Mouse (Mus musculus) lung, embryonic 15.5 days (tissue): ENCODE results near the gene Olfr553. TPM values are rescaled to one million over a fixed set of nuclear protein-coding genes. Genes with fewer than 3 reads are reported as not detected.
"Not testable (repeated sequence)": the region's sequence is repeated elsewhere in the genome, so short reads cannot be mapped to it uniquely, and the experiment has no call there.

ENCODE experiments used
- ATAC-seq: fragments of 200-750 bp; cut with Nextera tagmentation; 2 replicates; pipeline ENCODE4 v1.8.0; 2017; ENCODE audit warnings: moderate number of reproducible peaks, borderline replicate concordance; ENCODE audit not compliant: low FRiP score, low TSS enrichment; ENCODE audit errors: extremely low read depth
- H3K27ac ChIP-seq: fragments of 300-500 bp; sonication (generic); 2 replicates; pipeline ENCODE4 v1.5.1; 2015; ENCODE audit warnings: moderate library complexity, mild to moderate bottlenecking, inconsistent platforms
- H3K27me3 ChIP-seq: fragments of 300-500 bp; sonication (generic); 2 replicates; pipeline ENCODE4 v1.6.1; 2015; ENCODE audit warnings: inconsistent platforms
- H3K36me3 ChIP-seq: fragments of 300-500 bp; sonication (generic); 2 replicates; pipeline ENCODE4 v1.6.1; 2015; ENCODE audit warnings: inconsistent platforms
- H3K4me1 ChIP-seq: fragments of 300-500 bp; sonication (generic); 2 replicates; pipeline ENCODE4 v1.6.1; 2015; ENCODE audit warnings: inconsistent platforms
- H3K4me2 ChIP-seq: fragments of 300-500 bp; sonication (generic); 2 replicates; pipeline ENCODE4 v1.6.1; 2015; ENCODE audit warnings: inconsistent platforms, mild to moderate bottlenecking, moderate library complexity
- H3K4me3 ChIP-seq: fragments of 300-500 bp; sonication (generic); 2 replicates; pipeline ENCODE4 v1.5.1; 2015; ENCODE audit warnings: mild to moderate bottlenecking, inconsistent platforms
- H3K9ac ChIP-seq: fragments of 300-500 bp; sonication (generic); 2 replicates; pipeline ENCODE4 v1.6.1; 2015; ENCODE audit warnings: inconsistent platforms
- H3K9me3 ChIP-seq: fragments of 300-500 bp; sonication (generic); 2 replicates; pipeline ENCODE4 v1.6.1; 2016; ENCODE audit warnings: inconsistent platforms
- WGBS: fragments of 180-500 bp; shearing (Covaris S2); methylation state at CpG from one replicate; pipeline ENCODE4 v1.1.7; 2015; 5-methylcytosine and 5-hydroxymethylcytosine counted together
- polyA plus RNA-seq: library from polyadenylated mRNA; unstranded; fragments of >200 nt; fragmentation: Nextera tagmentation; extraction: Ambion mirVana; gene quantifications from 2 replicates; pipeline ENCODE4 v1.2.1, GENCODE M21; 2015

The Olfr553 gene
- not detected in 2 replicates for polyA plus RNA-seq

- Histone ChIP-seq H3K9me3 (no peaks in the 10 kb centered on the region), H3K27ac (no peak within 1 kb of the TSS), H3K9ac (no peak within 1 kb of the TSS), H3K36me3 (no peaks in the 10 kb centered on the region), H3K4me1 (no peaks in the 10 kb centered on the region), H3K4me2 (no peak within 1 kb of the TSS), H3K4me3 (no peak within 1 kb of the TSS), H3K27me3 (no peaks in the 10 kb centered on the region; the same call in 1 of the 2 replicates)
- ATAC-seq = no peak
Measured at GRCm38 (mm10) chr7:102618118-102618517, at the start of gene Olfr553. TSS of gene Olfr553 (minus strand) at chr7:102618218.

- no peaks in the 10 kb centered on the region for H3K27me3 ChIP-seq
- no peaks in the 10 kb centered on the region for H3K36me3 ChIP-seq
- 35% methylated on average over 2 of the region's 2 CpGs for WGBS
- no peaks in the 10 kb centered on the region for H3K9me3 ChIP-seq
- ATAC-seq = no peak
- no peaks in the 10 kb centered on the region for H3K4me1 ChIP-seq
- no peak overlapping the region for H3K9ac ChIP-seq
- no peak overlapping the region for H3K27ac ChIP-seq
- H3K4me2 ChIP-seq = no peak overlapping the region
- no peak overlapping the region for H3K4me3 ChIP-seq
Measured at GRCm38 (mm10) chr7:102665378-102665777, 47.4 kb upstream of the Olfr553 start.

- no peaks in the 10 kb centered on the region for H3K4me1 ChIP-seq
- H3K27ac ChIP-seq = no peak within 1 kb of the TSS
- no peaks in the 10 kb centered on the region for H3K27me3 ChIP-seq
- ATAC-seq = no peak
- H3K4me2 ChIP-seq = no peak within 1 kb of the TSS
- H3K9me3 ChIP-seq = no peaks in the 10 kb centered on the region
- no peak within 1 kb of the TSS for H3K4me3 ChIP-seq
- 55% methylated on average over 3 of the region's 3 CpGs for WGBS
- H3K36me3 ChIP-seq = no peaks in the 10 kb centered on the region
- no peak within 1 kb of the TSS for H3K9ac ChIP-seq
Measured at GRCm38 (mm10) chr7:102664599-102664998, 46.6 kb upstream of the Olfr553 start, which contains the start of gene Olfr556. TSS of gene Olfr556 (plus strand) at chr7:102664899.

- H3K9me3 ChIP-seq = no peaks in the 10 kb centered on the region
- ATAC-seq = no peak
- H3K4me3 ChIP-seq = no peak within 1 kb of the TSS
- no peaks in the 10 kb centered on the region for H3K36me3 ChIP-seq
- H3K27ac ChIP-seq = no peak within 1 kb of the TSS
- 58% methylated on average over 1 of the region's 1 CpGs for WGBS
- no peaks in the 10 kb centered on the region for H3K27me3 ChIP-seq
- no peak within 1 kb of the TSS for H3K9ac ChIP-seq
- H3K4me2 ChIP-seq = no peak within 1 kb of the TSS
- no peaks in the 10 kb centered on the region for H3K4me1 ChIP-seq
Measured at GRCm38 (mm10) chr7:102658523-102658922, 40.5 kb upstream of the Olfr553 start, which contains the start of gene Olfr555. TSS of gene Olfr555 (plus strand) at chr7:102658823.

- H3K9ac ChIP-seq, H3K4me1 ChIP-seq, H3K36me3 ChIP-seq, H3K4me3 ChIP-seq, ATAC-seq, H3K27ac ChIP-seq, H3K4me2 ChIP-seq, H3K9me3 ChIP-seq, H3K27me3 ChIP-seq: not testable (repeated sequence)
- 72% methylated on average over 3 of the region's 4 CpGs for WGBS
Measured at GRCm38 (mm10) chr7:102644945-102645344, 26.9 kb upstream of the Olfr553 start.

GRCm38 (mm10) chr7:102638132-102638531 is 20.1 kb upstream of the Olfr553 start, which contains the start of gene Olfr554:
TSS of gene Olfr554 (plus strand) at chr7:102638432.
- WGBS = 66% methylated on average over 1 of the region's 1 CpGs
- H3K4me3 ChIP-seq = no peak within 1 kb of the TSS
- H3K27me3 ChIP-seq = no peaks in the 10 kb centered on the region
- H3K9me3 ChIP-seq = no peaks in the 10 kb centered on the region
- H3K36me3 ChIP-seq = no peaks in the 10 kb centered on the region
- no peak for ATAC-seq
- no peaks in the 10 kb centered on the region for H3K4me1 ChIP-seq
- H3K4me2 ChIP-seq = no peak within 1 kb of the TSS
- no peak within 1 kb of the TSS for H3K9ac ChIP-seq
- no peak within 1 kb of the TSS for H3K27ac ChIP-seq

- no peaks in the 10 kb centered on the region for H3K36me3 ChIP-seq
Measured at GRCm38 (mm10) chr7:102636665-102637064, 18.6 kb upstream of the Olfr553 start.

GRCm38 (mm10) chr7:102620368-102620767 is 2.4 kb upstream of the Olfr553 start:
- not testable (repeated sequence) for H3K4me2 ChIP-seq, ATAC-seq, H3K9ac ChIP-seq, H3K27me3 ChIP-seq, H3K36me3 ChIP-seq, H3K9me3 ChIP-seq, H3K4me1 ChIP-seq, H3K27ac ChIP-seq, H3K4me3 ChIP-seq
- WGBS = 83% methylated on average over 19 of the region's 19 CpGs

More at GRCm38 (mm10) chr7:102636665-102637064, 18.6 kb upstream of the Olfr553 start:
- WGBS = 25% methylated on average over 3 of the region's 3 CpGs
- Histone ChIP-seq H3K4me3 (no peak overlapping the region), H3K27ac (no peak overlapping the region), H3K27me3 (no peaks in the 10 kb centered on the region), H3K4me2 (no peak overlapping the region), H3K9me3 (no peaks in the 10 kb centered on the region), H3K4me1 (no peaks in the 10 kb centered on the region), H3K9ac (no peak overlapping the region)
- ATAC-seq = no peak

- H3K36me3 ChIP-seq = no peaks in the 10 kb centered on the region
- H3K9ac ChIP-seq = no peak overlapping the region
- no peaks in the 10 kb centered on the region for H3K4me1 ChIP-seq
- H3K4me3 ChIP-seq = no peak overlapping the region
- H3K4me2 ChIP-seq = no peak overlapping the region
- H3K27ac ChIP-seq = no peak overlapping the region
- H3K27me3 ChIP-seq = no peaks in the 10 kb centered on the region; the same call in 1 of the 2 replicates
- ATAC-seq = peak; percentile 62; the same call in 1 of the 2 replicates
- WGBS = 28% methylated on average over 5 of the region's 5 CpGs
- H3K9me3 ChIP-seq = no peaks in the 10 kb centered on the region
Measured at GRCm38 (mm10) chr7:102619608-102620007, 1.6 kb upstream of the Olfr553 start.

GRCm38 (mm10) chr7:102597378-102598031 is 20.5 kb downstream of the Olfr553 start, which contains the start of gene Olfr552:
TSS of gene Olfr552 (plus strand) at chr7:102597770.
- Histone ChIP-seq H3K4me2 (no peak within 1 kb of the TSS), H3K27ac (no peak within 1 kb of the TSS), H3K36me3 (no peaks in the 10 kb centered on the region), H3K9ac (no peak within 1 kb of the TSS), H3K4me3 (no peak within 1 kb of the TSS), H3K9me3 (no peaks in the 10 kb centered on the region), H3K27me3 (no peaks in the 10 kb centered on the region), H3K4me1 (no peaks in the 10 kb centered on the region)
- no peak for ATAC-seq
- WGBS = 64% methylated on average over 1 of the region's 1 CpGs

- no peaks in the 10 kb centered on the region for H3K4me1 ChIP-seq
- no peaks in the 10 kb centered on the region for H3K36me3 ChIP-seq
- H3K27me3 ChIP-seq = no peaks in the 10 kb centered on the region
- no peak within 1 kb of the TSS for H3K4me2 ChIP-seq
- no peak within 1 kb of the TSS for H3K4me3 ChIP-seq
- no peak within 1 kb of the TSS for H3K27ac ChIP-seq
- H3K9ac ChIP-seq = no peak within 1 kb of the TSS
- no peaks in the 10 kb centered on the region for H3K9me3 ChIP-seq
- ATAC-seq = no peak
- WGBS = 86% methylated on average over 3 of the region's 3 CpGs
Measured at GRCm38 (mm10) chr7:102591786-102592185, 26.2 kb downstream of the Olfr553 start, which contains the start of gene Olfr551. TSS of gene Olfr551 (minus strand) at chr7:102591886.

GRCm38 (mm10) chr7:102575998-102576397 is 42.0 kb downstream of the Olfr553 start:
- H3K9me3 ChIP-seq = no peaks in the 10 kb centered on the region
- H3K9ac ChIP-seq = no peak overlapping the region
- no peak overlapping the region for H3K4me2 ChIP-seq
- no peak for ATAC-seq
- H3K4me3 ChIP-seq = no peak overlapping the region
- no peaks in the 10 kb centered on the region for H3K36me3 ChIP-seq
- no peak overlapping the region for H3K27ac ChIP-seq
- no peaks in the 10 kb centered on the region for H3K27me3 ChIP-seq
- H3K4me1 ChIP-seq = no peaks in the 10 kb centered on the region
- 64% methylated on average over 6 of the region's 6 CpGs for WGBS
